Mouse (Mus musculus): Measurements from ENCODE around the gene Jtb.
"Not testable (repeated sequence)": the region's sequence is repeated elsewhere in the genome, so short reads cannot be mapped to it uniquely, and the experiment has no call there.

Jtb gene

DNA sequence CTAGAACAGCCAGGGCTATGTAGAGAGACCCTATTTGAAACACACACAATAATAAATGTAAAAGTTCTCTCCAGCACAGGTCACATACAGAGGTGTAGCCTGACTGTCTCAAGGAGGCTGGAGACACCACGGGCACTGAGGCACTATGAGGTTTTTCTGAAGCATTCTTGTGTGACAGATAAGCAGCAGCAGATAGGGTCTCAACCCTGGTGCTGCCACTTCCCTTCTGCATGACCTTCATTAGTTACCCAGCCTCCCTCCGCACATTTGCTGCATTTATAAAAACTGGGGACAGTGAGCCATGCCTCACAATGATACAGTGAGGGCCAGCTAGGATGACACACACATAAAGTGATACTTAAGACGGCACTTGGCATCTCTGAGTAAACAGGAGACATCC, 8.5 kb upstream of the Jtb start:
- DNase-seq (ENCODE audit: low read depth, low spot score), result no peak

DNA sequence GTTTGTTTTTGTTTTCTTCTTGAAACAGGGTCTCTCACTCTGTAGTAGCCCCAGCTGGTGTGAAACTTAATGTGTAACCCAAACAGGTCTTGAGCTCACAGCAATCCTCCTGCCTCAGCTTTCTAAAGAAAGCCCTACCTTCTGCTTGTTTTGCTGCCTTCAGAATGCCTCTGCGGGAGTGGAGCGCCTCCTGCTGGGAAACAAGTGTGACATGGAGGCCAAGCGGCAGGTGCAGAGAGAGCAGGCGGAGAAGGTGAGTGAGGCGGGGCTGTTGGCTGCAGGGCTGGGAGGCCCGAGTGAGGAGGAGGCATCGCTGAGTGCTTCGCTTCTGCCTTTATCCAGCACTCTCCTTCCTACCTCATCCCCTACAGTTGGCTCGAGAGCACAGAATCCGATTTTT, 7.1 kb upstream of the Jtb start:
- peak; percentile 84 for DNase-seq (ENCODE audit: low read depth, low spot score)

DNA sequence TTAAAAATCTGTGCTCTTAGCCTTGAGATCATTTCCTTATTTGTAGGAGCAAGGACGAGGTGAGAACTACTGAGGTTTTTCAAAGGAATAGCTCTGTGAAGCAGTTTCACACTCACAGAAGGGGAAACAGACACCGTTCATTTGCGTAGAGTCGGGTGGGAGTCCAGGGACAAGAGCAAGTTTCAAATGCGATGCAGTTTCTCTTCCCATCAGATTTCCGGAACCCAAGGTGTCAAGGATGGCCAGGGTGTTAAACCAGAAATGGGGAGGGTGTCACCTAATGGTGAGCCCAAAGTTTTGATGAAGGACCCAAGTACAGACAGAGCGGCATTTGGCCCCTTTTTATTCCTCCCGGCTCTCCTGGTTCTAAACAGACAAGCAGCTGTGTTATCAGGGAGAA, 322 bp upstream of the Jtb start:
- DNase-seq (ENCODE audit: low read depth, low spot score), result no peak

DNA sequence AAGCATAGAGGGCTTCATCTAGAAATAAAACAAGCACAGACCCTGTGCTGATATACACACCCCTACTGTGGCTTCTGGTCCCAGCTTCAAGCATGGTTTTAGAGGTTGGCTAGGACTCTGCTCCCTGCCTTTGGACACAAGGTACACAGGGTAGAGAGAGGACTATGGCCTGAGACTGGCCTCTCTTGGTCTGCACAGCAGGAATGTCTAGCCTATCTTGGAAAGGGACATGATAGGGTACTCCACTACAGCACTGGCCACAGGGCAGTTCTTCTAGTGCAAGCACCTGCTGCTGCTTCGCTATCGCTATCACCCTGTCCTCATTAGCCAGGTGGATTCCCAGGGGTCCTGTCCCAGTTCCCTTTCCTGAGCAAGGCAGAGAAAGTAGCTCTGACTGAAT, 9.9 kb downstream of the Jtb start:
- DNase-seq (ENCODE audit: low read depth, low spot score), result no peak

DNA sequence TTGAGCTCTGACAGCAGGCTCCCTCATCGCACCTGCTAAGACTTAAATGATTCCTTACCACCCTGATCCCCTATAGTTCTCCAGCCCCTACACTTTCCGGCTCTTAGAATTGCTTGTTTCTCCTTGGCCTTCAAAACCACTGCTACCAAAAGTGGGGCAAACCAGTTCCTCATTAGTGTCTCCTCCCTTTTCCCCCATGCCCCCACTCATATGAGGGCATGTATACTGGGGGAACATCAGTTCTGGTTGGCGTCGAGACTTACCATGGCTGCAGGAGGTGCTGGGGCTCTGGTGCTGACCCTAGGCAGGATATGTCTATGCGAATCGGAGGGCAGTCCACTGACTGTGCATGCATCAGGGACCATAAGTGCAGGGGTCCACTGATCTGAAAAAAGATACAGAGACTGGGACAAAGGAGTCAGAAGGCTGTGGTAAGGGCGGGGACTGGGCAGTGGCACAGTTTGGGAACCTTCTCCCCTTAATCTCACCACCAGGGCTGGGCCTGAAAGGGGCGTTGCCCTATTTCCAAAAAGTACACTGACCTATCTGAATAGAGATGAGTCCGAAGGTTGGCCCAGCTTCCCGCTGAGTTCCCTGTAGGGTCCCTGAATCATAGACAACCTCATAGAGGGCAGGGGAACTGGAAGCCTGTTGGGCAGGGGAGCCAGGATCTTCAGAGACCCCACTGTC, 10.4 kb downstream of the Jtb start:
- DNase-seq (ENCODE audit: low read depth, low spot score), result no peak

DNA sequence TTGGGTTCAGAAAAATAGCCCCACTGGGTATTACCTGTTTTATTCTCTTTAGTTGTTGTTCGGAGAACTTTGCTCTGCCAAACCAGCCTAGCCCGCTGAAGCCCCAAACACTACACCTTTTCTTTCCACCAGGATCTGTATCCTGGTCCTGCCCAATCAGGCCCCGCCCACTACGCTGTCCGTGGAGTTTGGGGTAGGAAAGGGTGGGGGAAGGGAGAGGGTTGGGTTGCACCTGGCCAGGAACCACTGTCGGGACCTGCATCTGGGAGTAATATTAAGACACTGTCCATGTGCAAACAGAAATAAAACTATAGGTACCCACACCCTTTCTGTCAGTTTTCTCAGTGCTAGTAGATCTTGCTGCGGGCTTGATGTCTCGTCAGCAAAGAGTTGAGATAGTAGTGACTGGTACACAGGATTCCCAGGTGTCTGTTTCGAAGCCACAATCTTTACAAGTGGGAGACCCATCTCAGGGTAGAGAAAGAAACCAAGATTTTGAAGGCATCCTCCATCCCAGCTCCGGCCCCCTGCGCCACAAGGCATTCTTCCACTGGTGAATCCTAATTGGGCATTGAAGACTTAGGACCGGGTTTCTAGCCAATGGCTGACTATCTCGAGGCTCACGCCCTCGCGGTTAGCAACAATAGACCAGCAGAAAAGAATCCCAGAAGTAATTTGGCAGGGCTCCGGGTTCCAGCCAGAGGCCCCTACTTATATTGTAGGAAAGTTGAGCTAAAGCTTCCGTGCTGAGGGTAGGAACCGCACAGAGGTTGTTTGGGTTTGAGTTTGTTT, 11.8 kb downstream of the Jtb start, which contains the start of gene Creb3l4:
Creb3l4 (minus strand) TSS at position 529 of the 792 bp plus-strand sequence.
- peak; percentile 83 for DNase-seq (ENCODE audit: low read depth, low spot score)

DNA sequence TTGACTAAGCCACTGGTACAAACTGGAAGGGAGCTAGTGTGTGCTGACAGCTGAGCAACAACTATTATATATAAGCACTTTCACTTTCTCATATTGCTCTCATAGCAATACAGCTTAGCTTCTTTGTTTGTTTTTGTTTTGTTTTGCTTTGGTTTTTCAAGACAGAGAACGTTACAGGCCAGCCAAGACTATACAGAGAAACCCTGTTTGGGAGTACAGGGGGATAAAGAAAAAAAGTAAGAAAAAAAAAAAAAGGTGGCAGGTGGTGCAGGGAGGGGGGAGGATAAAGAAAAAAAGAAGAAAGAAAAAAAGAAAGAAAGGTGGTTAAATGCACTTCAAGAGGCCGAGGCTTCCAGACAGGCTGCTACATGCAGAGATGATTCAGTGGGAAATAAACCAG, 14.0 kb downstream of the Jtb start:
- no peak for DNase-seq (ENCODE audit: low read depth, low spot score)

DNA sequence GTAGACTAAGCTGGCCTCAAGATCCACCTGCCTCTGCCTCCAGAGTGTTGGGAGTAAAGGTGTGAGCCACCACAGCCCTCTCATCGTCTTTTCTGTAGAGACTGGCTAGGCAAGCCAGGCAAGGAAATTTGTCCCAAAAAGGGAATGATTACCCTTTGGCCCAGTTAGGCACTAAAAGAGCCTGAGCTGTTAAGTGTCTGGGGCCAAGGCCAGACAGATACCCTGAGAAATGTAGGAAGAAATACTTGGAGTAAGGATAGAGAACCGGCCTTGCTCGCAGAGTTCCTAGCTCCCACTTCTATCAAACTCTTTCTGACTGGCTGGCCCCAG, 16.2 kb downstream of the Jtb start:
- DNase-seq (ENCODE audit: low read depth, low spot score), result no peak

DNA sequence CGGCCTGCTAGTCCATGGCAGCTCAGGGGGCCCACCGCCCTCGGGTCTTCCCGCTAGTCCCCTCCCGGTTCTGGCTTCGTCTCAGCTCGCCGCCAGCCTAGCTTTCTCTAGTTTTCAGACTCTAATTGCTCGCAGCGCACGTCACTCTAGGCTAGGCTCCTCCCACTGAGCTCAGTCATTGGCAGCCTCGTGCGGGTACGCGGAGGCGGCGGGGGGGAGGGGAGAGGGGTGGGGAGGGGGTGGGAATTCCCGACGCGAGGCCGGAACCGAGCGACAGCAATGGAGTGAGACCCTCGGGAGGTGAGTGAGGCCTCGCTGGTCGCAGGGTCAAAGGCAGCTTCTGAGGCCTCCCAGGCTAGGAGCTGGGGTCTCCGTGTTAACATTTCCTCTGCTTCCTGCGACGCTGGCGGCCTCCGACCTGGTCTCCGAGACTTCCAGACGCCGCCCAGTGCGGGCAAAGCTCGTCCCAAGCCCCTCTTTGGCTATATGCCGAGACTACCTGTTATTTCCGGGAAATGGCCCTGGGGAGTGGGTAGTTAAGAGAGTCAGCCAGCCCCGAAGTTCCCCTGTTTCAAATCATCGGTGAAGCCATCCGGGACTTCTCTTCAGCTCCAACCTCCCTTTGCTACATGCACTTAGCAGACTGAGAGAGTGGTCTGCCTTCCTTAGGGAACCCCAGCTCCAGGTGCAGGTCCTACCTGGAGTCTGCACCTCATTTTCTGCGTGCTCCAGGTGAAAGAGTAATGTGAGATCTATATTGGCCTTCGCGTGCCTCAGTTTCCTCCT, 16.8 kb downstream of the Jtb start, which contains the start of gene Slc39a1:
Slc39a1 (plus strand) TSS at position 213 of the 786 bp plus-strand sequence.
- peak; percentile 95 for DNase-seq (ENCODE audit: low read depth, low spot score)

DNA sequence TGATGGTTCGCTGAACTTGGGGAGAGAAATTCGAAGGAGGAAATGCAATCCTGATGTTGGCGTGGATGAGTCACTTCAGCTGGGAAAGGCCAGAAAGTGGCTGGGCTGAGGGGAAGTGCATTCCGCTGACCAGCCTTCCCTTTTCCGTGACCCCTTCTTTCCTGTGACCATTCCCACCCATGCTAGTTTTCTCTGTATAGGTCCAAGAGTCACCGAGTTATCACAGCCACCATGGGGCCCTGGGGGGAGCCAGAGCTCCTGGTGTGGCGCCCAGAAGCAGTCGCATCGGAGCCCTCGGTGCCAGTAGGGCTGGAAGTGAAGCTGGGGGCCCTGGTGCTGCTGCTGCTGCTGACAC, 17.3 kb downstream of the Jtb start:
- no peak for DNase-seq (ENCODE audit: low read depth, low spot score)

DNA sequence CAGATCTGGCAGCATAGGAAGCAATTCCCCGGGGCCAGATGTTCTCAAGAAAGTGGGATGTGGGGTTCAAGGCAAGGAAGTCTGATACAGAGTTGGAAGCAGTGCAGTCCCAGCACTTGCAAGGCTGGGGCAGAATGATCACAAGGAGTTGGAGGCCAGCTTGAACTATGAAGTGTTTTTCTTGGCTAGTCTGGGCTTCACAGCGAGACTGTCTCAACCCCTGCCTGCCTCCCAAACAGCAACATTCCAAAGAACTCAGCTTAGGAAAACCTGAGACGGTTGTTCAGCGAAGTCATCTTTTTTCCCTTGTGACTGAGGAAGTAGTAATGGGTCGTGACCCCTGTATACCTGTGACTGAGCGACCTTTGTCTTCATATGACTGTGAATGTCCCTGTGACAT, 19.4 kb downstream of the Jtb start:
- DNase-seq (ENCODE audit: low read depth, low spot score), result no peak

DNA sequence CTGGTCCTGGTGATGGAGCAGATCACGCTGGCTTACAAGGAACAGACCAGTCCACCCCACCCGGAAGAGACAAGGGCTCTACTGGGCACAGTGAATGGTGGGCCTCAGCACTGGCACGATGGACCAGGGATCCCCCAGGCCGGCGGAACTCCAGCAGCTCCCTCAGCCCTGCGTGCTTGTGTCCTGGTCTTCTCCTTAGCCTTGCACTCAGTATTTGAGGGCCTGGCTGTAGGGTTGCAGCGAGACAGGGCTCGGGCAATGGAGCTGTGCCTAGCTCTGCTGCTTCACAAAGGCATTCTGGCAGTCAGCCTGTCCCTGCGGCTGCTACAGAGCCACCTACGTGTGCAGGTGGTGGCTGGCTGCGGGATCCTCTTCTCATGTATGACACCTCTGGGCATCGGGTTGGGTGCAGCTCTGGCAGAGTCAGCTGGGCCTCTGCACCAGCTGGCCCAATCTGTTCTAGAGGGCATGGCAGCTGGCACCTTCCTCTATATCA, 20.4 kb downstream of the Jtb start:
- not testable (repeated sequence) for DNase-seq (ENCODE audit: low read depth, low spot score)

DNA sequence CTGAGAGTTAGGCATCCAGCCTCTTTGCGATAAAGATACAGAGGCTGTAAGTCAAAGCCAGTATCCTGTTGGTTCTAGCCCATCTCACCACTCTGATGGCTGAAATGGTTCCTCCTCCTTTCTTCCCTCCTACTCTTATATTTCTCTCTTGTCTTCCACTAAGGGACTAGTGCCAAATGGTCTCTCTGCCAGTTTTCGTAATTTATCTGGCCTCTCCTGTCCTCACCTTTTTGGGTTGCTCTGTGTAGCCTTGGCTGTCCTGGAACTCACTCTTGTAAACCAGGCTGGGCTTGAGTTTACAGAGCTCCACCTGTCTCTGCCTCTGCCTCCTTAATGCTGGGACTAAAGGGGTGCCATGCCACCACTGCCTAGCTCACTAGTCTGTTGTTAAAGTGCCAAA, 21.3 kb downstream of the Jtb start:
- DNase-seq (ENCODE audit: low read depth, low spot score), result not testable (repeated sequence)

DNA sequence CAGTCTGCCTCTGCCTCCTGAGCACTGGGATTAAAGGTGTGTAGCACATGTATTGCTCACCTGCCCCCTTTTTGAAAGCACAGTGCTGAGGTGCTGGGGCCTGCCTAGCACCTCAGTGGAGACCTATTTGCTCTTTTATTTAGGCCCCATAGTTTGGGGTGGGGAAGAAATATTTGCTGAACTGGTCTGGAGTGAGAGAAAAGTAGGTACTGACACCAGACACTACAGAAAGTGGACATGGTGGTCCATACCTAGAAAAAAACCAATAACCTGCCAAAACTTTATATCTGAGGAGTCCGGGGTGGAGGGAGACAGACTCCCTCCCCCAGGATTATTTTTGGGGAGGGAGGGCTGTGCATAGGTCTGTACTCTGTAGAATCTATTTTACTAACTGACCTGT, 21.8 kb downstream of the Jtb start:
- DNase-seq (ENCODE audit: low read depth, low spot score), result not testable (repeated sequence)

DNA sequence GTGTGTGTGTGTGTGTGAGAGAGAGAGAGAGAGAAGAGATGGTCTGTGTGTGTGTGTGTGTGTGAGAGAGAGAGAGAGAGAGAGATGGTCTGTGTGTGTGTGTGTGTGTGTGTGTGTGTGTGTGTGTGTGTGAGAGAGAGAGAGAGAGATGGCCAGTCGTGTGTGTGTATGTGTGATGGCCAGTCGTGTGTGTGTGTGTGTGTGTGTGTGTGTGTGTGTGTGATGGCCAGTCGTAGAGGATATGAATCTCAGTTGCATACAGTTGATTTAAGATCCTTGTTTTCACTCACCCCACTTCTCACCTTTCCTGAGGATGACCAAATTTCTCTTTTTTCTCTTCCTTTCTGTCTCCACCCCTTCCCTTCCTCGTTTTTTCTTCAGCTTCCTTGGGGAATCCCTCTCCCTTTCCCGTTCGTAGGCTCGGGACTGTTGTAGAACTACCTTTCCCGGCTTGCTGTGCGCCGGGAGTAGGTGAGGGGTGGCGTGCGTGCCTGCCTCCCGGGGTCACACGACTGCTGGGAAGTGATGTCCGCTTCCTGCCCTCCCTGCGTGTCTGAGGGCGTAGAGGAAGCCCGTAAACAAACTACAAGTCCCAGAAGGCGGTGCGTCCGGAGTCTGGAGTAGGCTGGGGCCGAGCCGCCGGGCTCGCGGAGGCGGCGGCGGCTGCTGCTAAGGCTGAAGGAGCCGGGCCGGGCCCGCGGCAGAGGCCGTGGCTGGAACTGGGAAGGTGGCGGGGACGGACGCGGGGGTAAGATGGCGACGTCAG, 22.4 kb downstream of the Jtb start, which contains the start of gene Crtc2:
Crtc2 (plus strand) TSS at position 511 of the 766 bp plus-strand sequence.
- DNase-seq (ENCODE audit: low read depth, low spot score), result peak; percentile 98

DNA sequence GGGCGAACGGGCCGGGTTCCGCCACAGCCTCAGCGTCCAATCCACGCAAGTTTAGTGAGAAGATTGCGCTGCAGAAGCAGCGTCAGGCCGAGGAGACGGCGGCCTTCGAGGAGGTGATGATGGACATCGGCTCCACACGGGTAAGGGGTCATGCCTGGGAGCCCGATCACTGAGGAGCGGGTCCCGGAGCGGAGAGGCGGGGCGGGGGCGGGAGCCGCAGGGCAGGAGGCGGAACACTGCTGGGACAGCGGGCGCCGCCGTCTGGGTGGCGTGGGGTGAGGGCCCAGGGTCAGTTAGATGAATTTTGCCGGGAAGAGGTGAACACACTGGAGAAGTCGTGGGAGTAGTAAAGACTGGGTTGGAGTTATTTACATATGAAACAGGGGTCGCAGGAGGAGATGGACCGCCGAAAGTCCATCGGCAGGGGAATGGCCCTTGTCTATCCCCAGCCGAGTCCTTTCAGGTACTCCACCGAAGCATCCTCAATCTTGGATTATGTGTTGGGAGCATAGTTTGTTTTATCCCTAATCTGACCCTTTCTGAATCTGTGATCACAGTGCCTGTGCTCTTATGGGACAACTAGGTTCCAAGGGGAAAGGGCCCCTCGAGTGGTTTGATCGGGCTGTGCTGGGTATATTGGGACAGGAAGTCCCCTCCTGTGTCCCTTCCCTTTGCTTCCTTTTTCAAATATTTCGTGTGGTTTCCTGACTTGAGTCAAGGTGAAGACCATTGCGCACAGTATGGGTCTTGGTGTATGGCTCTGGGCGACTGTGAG, 23.2 kb downstream of the Jtb start:
- DNase-seq (ENCODE audit: low read depth, low spot score), result no peak

DNA sequence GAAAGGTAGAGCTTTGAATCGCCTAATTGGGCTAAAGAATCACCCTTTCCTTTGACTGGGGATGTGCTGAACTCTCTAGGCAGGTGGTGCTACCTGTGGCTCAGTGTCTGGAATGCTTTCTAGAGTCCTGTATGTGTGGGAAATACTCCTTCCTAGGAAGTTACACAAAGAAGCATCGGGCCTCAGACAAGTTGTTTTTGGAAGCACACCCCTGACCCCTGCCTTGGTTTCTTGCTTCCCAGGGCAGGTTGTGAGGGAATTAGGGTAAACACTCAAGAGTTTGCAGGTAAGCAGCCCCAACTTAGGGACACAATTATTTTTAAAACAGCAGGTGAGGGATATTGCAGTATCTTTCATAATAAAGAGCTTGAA, 23.8 kb downstream of the Jtb start:
- no peak for DNase-seq (ENCODE audit: low read depth, low spot score)

DNA sequence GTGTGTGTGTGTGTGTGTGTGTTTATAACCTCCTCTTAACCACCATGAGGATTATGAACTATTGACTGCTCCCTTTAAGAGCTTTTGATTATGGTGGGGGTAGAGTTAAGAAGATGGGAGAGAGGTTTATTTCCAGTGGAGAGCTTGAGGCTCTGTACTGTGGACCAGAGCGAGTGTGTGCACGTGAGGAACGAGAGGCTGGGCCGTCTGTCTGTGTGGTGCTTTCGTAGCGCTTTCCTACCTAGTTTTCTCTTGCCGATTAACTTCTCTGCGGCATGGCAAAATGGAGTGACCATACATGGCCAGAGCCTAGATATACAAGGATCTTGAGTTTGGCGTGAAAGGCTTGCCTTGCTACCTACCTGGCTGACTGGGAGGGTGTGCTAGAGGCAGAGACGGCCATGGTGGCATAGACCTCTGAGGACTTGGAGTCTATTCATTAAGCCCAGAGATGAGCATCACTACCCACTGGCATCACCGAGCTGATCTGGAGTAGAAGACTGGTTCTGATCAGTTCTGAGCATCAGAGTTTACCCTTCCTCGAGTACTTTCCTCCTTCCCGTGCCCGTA, 24.5 kb downstream of the Jtb start:
- no peak for DNase-seq (ENCODE audit: low read depth, low spot score)

DNA sequence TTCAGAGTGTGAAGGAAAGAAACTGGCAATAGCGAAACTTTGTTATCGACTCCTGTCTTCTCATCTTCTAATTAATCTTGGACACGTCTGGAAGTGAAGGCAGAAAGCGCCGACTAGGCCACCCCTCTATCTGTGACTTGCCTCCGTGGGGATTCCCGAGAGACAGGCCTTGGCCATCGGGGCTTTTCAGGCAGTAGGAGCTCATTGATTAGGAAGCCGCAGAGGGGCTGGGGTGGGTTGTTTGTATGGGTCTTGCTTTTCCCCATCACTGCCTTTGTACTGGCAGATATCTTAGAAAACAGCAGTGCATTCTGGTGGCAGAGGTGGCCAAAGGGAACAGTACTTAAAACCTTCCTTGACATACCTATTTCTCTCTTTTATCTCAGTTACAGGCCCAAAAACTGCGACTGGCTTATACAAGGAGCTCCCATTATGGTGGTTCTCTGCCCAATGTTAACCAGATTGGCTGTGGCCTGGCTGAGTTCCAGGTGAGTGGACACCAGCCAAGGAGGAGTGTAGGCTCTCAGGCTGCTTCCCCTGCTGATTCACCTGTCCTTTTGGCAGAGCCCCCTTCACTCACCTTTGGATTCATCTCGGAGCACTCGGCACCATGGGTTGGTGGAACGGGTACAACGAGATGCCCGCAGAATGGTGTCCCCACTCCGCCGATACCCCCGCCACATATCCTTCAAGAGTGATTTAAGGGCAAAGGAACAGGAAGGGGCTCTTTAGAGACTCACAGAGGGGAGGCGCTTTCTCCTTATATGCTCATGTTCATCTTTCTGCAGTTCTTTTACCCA, 25.5 kb downstream of the Jtb start:
- DNase-seq (ENCODE audit: low read depth, low spot score), result no peak

DNA sequence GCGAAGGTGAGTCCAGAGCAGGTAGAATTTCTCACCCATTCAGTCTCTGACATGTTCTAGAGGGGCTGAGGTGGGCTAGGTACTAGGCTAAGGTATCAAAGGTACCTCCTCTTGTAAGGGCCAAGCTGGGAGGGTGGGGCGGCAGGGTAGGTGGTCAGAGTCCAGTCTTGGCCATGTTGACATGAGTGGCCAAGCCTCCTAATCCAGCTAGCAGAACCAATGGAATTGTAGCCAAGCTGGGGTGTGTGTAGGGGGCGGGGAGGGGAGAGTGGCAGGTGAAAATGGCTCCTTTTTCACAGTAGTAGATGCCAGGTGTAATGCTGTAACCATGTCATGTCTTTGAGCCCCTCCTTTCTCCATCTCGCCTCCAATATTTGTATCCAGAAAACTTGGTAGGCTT, 27.1 kb downstream of the Jtb start:
- DNase-seq (ENCODE audit: low read depth, low spot score), result no peak
